Mouse (Mus musculus): ENCODE results near the gene Clip2.

Gene Clip2

DNA sequence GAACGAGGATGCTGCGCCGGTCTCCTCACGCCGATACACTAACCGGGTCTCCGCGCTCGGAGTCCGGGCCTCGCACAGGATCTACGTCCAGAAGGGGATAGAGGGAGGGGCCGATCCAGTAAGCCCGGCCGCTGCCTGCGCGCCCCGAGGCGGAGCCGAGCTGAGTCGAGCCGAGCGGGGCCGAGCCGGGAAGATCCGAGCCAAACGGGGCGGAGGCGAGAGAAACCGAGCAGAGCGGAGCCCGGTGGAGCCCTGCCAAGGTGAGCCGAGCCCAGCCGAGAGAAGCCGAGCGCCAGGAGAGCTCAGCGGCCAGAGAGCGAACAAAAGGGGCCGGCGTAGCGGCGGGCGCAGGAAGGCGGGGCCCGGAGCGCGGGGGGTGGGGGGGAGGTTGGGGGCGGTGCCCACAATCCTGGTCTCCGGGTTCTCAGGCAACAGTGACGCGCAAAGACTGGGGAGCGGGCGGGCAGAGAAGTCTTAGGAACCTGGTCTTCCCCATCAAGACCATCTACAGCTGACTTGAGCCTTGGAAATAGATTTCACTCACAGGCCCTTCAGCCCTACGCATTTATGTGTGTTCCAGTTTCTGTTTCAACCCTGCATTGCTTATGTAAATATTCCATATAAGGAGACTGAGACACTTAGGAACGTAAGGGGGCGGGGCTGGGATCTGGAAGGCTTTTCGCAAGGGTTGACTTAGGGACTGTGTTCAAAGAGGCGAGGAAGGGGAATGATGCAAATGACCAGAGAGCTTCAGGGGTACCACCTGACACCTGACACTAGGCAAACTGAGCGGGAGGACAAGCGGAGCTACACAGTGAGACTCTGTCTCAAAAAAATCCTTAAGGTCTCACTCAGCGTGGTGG is at the start of gene Clip2:
Clip2 (minus strand) TSS at position 325 of the 863 bp plus-strand sequence.
- Histone ChIP-seq H3K4me1 (replicated peaks; ENCODE audit: low read depth, low read length) (peaks cover 66% of the 10 kb centered on the region), H3K9me3 (ENCODE audit: low read length) (no peaks in the 10 kb centered on the region), H3K27me3 (ENCODE audit: insufficient read depth, low read length) (peaks cover 22% of the 10 kb centered on the region), H3K36me3 (ENCODE audit: insufficient read depth, low read length) (no peaks in the 10 kb centered on the region), H3K4me3 (replicated peaks; ENCODE audit: low read length) (peak within 1 kb of the TSS; percentile 93)
- TF ChIP-seq POU5F1 (IDR thresholded peaks at IDR 0.05; ENCODE audit: borderline replicate concordance, low read length) (no peak), NANOG (IDR thresholded peaks at IDR 0.05; ENCODE audit: borderline replicate concordance, low read length) (no peak)

DNA sequence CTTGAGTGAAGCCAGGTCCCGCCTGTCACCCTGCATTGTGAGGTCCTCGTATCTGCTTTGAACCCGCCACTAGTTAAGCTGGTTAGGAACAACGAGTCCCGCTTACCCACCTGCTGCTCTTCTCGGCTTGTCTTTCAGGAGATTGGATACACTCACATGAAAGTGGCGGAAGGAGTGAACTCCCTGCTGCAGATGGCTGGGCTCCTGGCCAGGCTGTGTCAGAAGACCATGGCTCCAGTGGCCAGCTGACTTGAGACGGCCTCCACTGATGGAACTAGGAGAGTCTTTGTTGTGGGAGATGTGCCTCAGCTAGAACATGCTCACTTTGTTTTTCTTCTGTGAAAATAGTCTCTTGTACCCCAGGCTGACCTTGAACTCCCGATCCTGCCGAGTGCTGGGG is 45.5 kb upstream of the Clip2 start:
- Histone ChIP-seq H3K4me3 (replicated peaks; ENCODE audit: low read length) (0 out of 2 replicates have a peak overlapping the region, but pooled peaks have one; percentile 17), H3K36me3 (ENCODE audit: insufficient read depth, low read length) (peaks cover 73% of the 10 kb centered on the region), H3K4me1 (replicated peaks; ENCODE audit: low read depth, low read length) (peaks cover 44% of the 10 kb centered on the region), H3K27me3 (ENCODE audit: insufficient read depth, low read length) (no peaks in the 10 kb centered on the region), H3K9me3 (ENCODE audit: low read length) (no peaks in the 10 kb centered on the region)
- TF ChIP-seq POU5F1 (IDR thresholded peaks at IDR 0.05; ENCODE audit: borderline replicate concordance, low read length) (no peak), CTCF (conservative IDR thresholded peaks at IDR 0.05; ENCODE audit: low read length) (no peak), NANOG (IDR thresholded peaks at IDR 0.05; ENCODE audit: borderline replicate concordance, low read length) (no peak)

GRCm38 (mm10) chr5:134593093-134593492 is 40.9 kb upstream of the Clip2 start:
- no peak overlapping the region for H3K4me3 ChIP-seq (replicated peaks; ENCODE audit: low read length)
- no peaks in the 10 kb centered on the region for H3K27me3 ChIP-seq (ENCODE audit: insufficient read depth, low read length)
- no peaks in the 10 kb centered on the region for H3K9me3 ChIP-seq (ENCODE audit: low read length)
- peaks cover 69% of the 10 kb centered on the region for H3K4me1 ChIP-seq (replicated peaks; ENCODE audit: low read depth, low read length)
- no peak for TF ChIP-seq CTCF (conservative IDR thresholded peaks at IDR 0.05; ENCODE audit: low read length)
- TF ChIP-seq NANOG (IDR thresholded peaks at IDR 0.05; ENCODE audit: borderline replicate concordance, low read length): no peak
- peaks cover 94% of the 10 kb centered on the region for H3K36me3 ChIP-seq (ENCODE audit: insufficient read depth, low read length)

DNA sequence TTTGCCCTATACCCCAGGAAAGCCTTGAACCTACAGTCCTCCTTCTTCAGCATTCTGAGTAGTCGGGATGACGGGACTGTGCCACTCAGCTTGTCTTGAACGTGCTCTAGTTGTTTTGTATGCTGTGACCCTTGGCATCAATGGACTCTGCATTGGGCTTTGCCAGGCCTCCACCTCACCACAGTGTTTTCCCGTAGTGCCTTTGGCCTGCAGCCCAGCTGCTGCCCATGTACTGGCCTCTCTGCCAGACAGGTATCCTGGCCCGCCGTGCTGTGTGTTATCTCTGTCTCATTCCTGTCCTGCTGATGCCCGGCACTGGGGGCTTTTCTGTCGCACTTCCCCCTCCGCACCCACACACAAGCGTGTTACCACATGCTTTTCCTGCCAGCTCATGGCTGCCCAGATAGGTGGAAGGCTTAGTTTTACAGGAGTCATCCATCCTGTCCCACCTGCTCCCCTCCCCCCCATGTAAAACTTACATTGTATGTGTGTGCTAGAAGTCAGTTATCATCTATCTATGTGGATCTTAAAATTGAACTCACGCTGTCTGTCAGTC is 39.9 kb upstream of the Clip2 start:
- no peak overlapping the region for H3K4me3 ChIP-seq (replicated peaks; ENCODE audit: low read length)
- H3K27me3 ChIP-seq (ENCODE audit: insufficient read depth, low read length): no peaks in the 10 kb centered on the region
- no peak for TF ChIP-seq POU5F1 (IDR thresholded peaks at IDR 0.05; ENCODE audit: borderline replicate concordance, low read length)
- TF ChIP-seq CTCF (conservative IDR thresholded peaks at IDR 0.05; ENCODE audit: low read length): no peak
- TF ChIP-seq NANOG (IDR thresholded peaks at IDR 0.05; ENCODE audit: borderline replicate concordance, low read length): no peak
- peaks cover 93% of the 10 kb centered on the region for H3K36me3 ChIP-seq (ENCODE audit: insufficient read depth, low read length)
- peaks cover 59% of the 10 kb centered on the region for H3K4me1 ChIP-seq (replicated peaks; ENCODE audit: low read depth, low read length)
- no peaks in the 10 kb centered on the region for H3K9me3 ChIP-seq (ENCODE audit: low read length)

DNA sequence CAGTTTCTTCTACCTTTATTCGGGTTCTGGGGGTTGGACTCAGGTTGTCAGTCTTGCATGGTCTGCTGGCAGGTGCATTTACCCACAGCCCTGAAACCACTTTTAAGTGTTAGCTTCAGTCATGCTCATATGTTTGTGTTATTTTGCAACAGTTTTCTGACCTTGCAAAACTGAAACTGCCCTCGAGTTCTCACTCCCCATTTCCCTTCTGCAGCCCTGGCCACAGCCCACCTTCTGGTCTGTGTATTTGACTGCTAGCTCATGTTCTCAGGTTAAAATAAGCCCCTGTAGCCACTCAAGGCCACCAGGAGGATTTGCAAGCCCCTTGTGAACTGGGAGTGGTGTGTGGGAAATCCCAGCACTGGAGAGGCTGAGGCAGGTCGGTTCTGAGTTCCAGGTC is 37.7 kb upstream of the Clip2 start:
- H3K36me3 ChIP-seq (ENCODE audit: insufficient read depth, low read length): peaks cover 93% of the 10 kb centered on the region
- no peak overlapping the region for H3K4me3 ChIP-seq (replicated peaks; ENCODE audit: low read length)
- no peaks in the 10 kb centered on the region for H3K9me3 ChIP-seq (ENCODE audit: low read length)
- peaks cover 52% of the 10 kb centered on the region for H3K4me1 ChIP-seq (replicated peaks; ENCODE audit: low read depth, low read length)
- H3K27me3 ChIP-seq (ENCODE audit: insufficient read depth, low read length): no peaks in the 10 kb centered on the region
- no peak for TF ChIP-seq POU5F1 (IDR thresholded peaks at IDR 0.05; ENCODE audit: borderline replicate concordance, low read length)
- TF ChIP-seq NANOG (IDR thresholded peaks at IDR 0.05; ENCODE audit: borderline replicate concordance, low read length): no peak
- no peak for TF ChIP-seq CTCF (conservative IDR thresholded peaks at IDR 0.05; ENCODE audit: low read length)

- H3K4me3 ChIP-seq (replicated peaks; ENCODE audit: low read length): no peak overlapping the region
- no peaks in the 10 kb centered on the region for H3K9me3 ChIP-seq (ENCODE audit: low read length)
- TF ChIP-seq POU5F1 (IDR thresholded peaks at IDR 0.05; ENCODE audit: borderline replicate concordance, low read length): no peak
- TF ChIP-seq CTCF (conservative IDR thresholded peaks at IDR 0.05; ENCODE audit: low read length): no peak
- TF ChIP-seq NANOG (IDR thresholded peaks at IDR 0.05; ENCODE audit: borderline replicate concordance, low read length): no peak
- H3K36me3 ChIP-seq (ENCODE audit: insufficient read depth, low read length): peaks cover 56% of the 10 kb centered on the region
- H3K4me1 ChIP-seq (replicated peaks; ENCODE audit: low read depth, low read length): peaks cover 47% of the 10 kb centered on the region
- no peaks in the 10 kb centered on the region for H3K27me3 ChIP-seq (ENCODE audit: insufficient read depth, low read length)
Observed at GRCm38 (mm10) chr5:134584798-134585197, 32.6 kb upstream of the Clip2 start.

GRCm38 (mm10) chr5:134583884-134584213 is 31.6 kb upstream of the Clip2 start:
- H3K4me3 ChIP-seq (replicated peaks; ENCODE audit: low read length): peak overlapping the region; percentile 99
- peaks cover 48% of the 10 kb centered on the region for H3K4me1 ChIP-seq (replicated peaks; ENCODE audit: low read depth, low read length)
- H3K36me3 ChIP-seq (ENCODE audit: insufficient read depth, low read length): peaks cover 53% of the 10 kb centered on the region
- no peaks in the 10 kb centered on the region for H3K27me3 ChIP-seq (ENCODE audit: insufficient read depth, low read length)
- no peaks in the 10 kb centered on the region for H3K9me3 ChIP-seq (ENCODE audit: low read length)
- no peak for TF ChIP-seq CTCF (conservative IDR thresholded peaks at IDR 0.05; ENCODE audit: low read length)
- TF ChIP-seq NANOG (IDR thresholded peaks at IDR 0.05; ENCODE audit: borderline replicate concordance, low read length): no peak
- TF ChIP-seq POU5F1 (IDR thresholded peaks at IDR 0.05; ENCODE audit: borderline replicate concordance, low read length): no peak

GRCm38 (mm10) chr5:134583006-134583883 is 31.0 kb upstream of the Clip2 start:
- H3K9me3 ChIP-seq (ENCODE audit: low read length): no peaks in the 10 kb centered on the region
- H3K4me1 ChIP-seq (replicated peaks; ENCODE audit: low read depth, low read length): peaks cover 48% of the 10 kb centered on the region
- peaks cover 47% of the 10 kb centered on the region for H3K36me3 ChIP-seq (ENCODE audit: insufficient read depth, low read length)
- TF ChIP-seq NANOG (IDR thresholded peaks at IDR 0.05; ENCODE audit: borderline replicate concordance, low read length) (no peak), CTCF (conservative IDR thresholded peaks at IDR 0.05; ENCODE audit: low read length) (no peak), POU5F1 (IDR thresholded peaks at IDR 0.05; ENCODE audit: borderline replicate concordance, low read length) (no peak)
- no peaks in the 10 kb centered on the region for H3K27me3 ChIP-seq (ENCODE audit: insufficient read depth, low read length)
- peak overlapping the region; percentile 99 for H3K4me3 ChIP-seq (replicated peaks; ENCODE audit: low read length)

Data from E14TG2a.4 (cell line).